Comparison of ENCODE assay signal across 10 mouse cellular contexts in the genomic region with DNA sequence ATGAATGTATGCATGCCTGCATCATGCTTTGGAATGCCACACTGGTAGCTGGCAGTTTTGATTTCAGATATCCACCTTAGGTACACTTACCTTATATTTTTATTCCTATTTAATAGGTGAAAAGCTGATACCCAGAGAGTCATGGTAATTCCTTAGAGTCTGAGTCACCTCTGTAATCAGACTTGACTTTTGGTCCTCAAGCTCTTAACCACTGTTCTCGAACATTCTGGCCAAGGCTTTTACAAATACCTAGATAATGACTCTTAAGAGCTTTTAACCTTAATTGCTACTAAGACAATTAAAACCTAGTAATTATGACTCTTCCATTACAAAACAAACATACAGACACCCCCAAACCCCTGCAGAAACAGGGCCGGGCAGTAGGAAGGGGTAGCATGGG.
"Had no signal": no experiment of that assay in that cellular context is flagged by ENCODE, and none has a peak within 500 bp of the region (broad histone marks: within the 10 kb centered on the region; RNA-seq: fewer than 3 reads in every experiment).

No protein-coding gene starts in this region.

- H3K27ac ChIP-seq: layer of hippocampus, adult 2 months; limb, embryonic 12.5 days; liver, embryonic 14.5 days; midbrain, embryonic 15.5 days; neural tube, embryonic 12.5 days had no signal

- H3K4me2 ChIP-seq: limb, embryonic 12.5 days; midbrain, embryonic 11.5 days; midbrain, embryonic 15.5 days; neural tube, embryonic 12.5 days had no signal

- H3K4me3 ChIP-seq: layer of hippocampus, adult 2 months; limb, embryonic 12.5 days; midbrain, embryonic 15.5 days; neural tube, embryonic 12.5 days had no signal

- H3K9me3 ChIP-seq: limb, embryonic 12.5 days; midbrain, embryonic 15.5 days; neural tube, embryonic 12.5 days had no signal

- ATAC-seq: midbrain, embryonic 15.5 days had no signal

- H3K9ac ChIP-seq: limb, embryonic 12.5 days; liver, embryonic 14.5 days; midbrain, embryonic 15.5 days; neural tube, embryonic 12.5 days had no signal

- DNase-seq: kidney, adult 18-20 months; kidney, postnatal 10 days; kidney, postnatal 4 days; thymus, postnatal 4 days had no signal

- H3K4me1 ChIP-seq: midbrain, embryonic 15.5 days; neural tube, embryonic 12.5 days had no signal

- H3K27me3 ChIP-seq: limb, embryonic 12.5 days; midbrain, embryonic 15.5 days; neural tube, embryonic 12.5 days had no signal
